Mouse (Mus musculus) limb, embryonic 12.5 days (tissue): ENCODE measurements at regions not wholly inside any gene's neighbourhood (a gene's known extent, or its start where the extent isn't known, plus 50 kb on each side); places are given as distances from the start of the nearest gene placed in this dataset.

Experiments used
- ATAC-seq: fragments of 200-750 bp; cut with Nextera tagmentation; 2 replicates; pipeline ENCODE4 v1.8.0; 2017; ENCODE audit warnings: low read depth, moderate TSS enrichment; ENCODE audit not compliant: insufficient number of reproducible peaks, insufficient read depth, low FRiP score, low TSS enrichment
- H3K27ac ChIP-seq: fragments of 300-500 bp; sonication (generic); 2 replicates; pipeline ENCODE4 v1.5.1; 2016; ENCODE audit warnings: mild to moderate bottlenecking, moderate library complexity
- H3K27me3 ChIP-seq: fragments of 300-500 bp; sonication (generic); 2 replicates; pipeline ENCODE4 v1.6.1; 2016; ENCODE audit warnings: mild to moderate bottlenecking, moderate library complexity
- H3K36me3 ChIP-seq: fragments of 300-500 bp; sonication (generic); 2 replicates; pipeline ENCODE4 v1.6.1; 2016; ENCODE audit warnings: mild to moderate bottlenecking, moderate library complexity
- H3K4me1 ChIP-seq: fragments of 300-500 bp; sonication (generic); replicated peaks from 2 replicates; pipeline ENCODE4 v1.6.1; 2016
- H3K4me2 ChIP-seq: fragments of 300-500 bp; sonication (generic); 2 replicates; pipeline ENCODE4 v1.6.1; 2016; ENCODE audit warnings: mild to moderate bottlenecking, moderate library complexity
- H3K4me3 ChIP-seq: fragments of 300-500 bp; sonication (generic); replicated peaks from 2 replicates; pipeline ENCODE4 v1.5.1; 2016; ENCODE audit warnings: mild to moderate bottlenecking
- H3K9ac ChIP-seq: fragments of 300-500 bp; sonication (generic); replicated peaks from 2 replicates; pipeline ENCODE4 v1.6.1; 2016; ENCODE audit warnings: mild to moderate bottlenecking, moderate library complexity
- H3K9me3 ChIP-seq: fragments of 300-500 bp; sonication (generic); 2 replicates; pipeline ENCODE4 v1.6.1; 2016; ENCODE audit warnings: mild to moderate bottlenecking, moderate library complexity
- WGBS: fragments of 180-500 bp; shearing (Covaris S2); methylation state at CpG from one replicate; pipeline ENCODE4 v1.1.7; 2016; 5-methylcytosine and 5-hydroxymethylcytosine counted together

GRCm38 (mm10) chr9:23115026-23115425 is 107.8 kb upstream of the Bmper start:
- H3K27ac ChIP-seq, result no peak overlapping the region
- no peaks in the 10 kb centered on the region for H3K9me3 ChIP-seq
- no peaks in the 10 kb centered on the region for H3K4me1 ChIP-seq
- H3K4me3 ChIP-seq, result no peak overlapping the region
- 81% methylated on average over 5 of the region's 5 CpGs for WGBS
- H3K27me3 ChIP-seq, result no peaks in the 10 kb centered on the region
- H3K9ac ChIP-seq, result no peak overlapping the region
- ATAC-seq, result no peak
- H3K36me3 ChIP-seq, result no peaks in the 10 kb centered on the region
- no peak overlapping the region for H3K4me2 ChIP-seq

GRCm38 (mm10) chr9:23115540-23115939 is 107.3 kb upstream of the Bmper start:
- Histone ChIP-seq H3K27ac (no peak overlapping the region), H3K9ac (no peak overlapping the region), H3K27me3 (no peaks in the 10 kb centered on the region), H3K9me3 (no peaks in the 10 kb centered on the region), H3K4me3 (no peak overlapping the region), H3K4me1 (no peaks in the 10 kb centered on the region), H3K4me2 (no peak overlapping the region), H3K36me3 (no peaks in the 10 kb centered on the region)
- no peak for ATAC-seq
- 86% methylated on average over 5 of the region's 5 CpGs for WGBS

GRCm38 (mm10) chr9:23116311-23116710 is 106.6 kb upstream of the Bmper start:
- Histone ChIP-seq H3K9ac (no peak overlapping the region), H3K4me1 (no peaks in the 10 kb centered on the region), H3K4me3 (no peak overlapping the region), H3K27ac (no peak overlapping the region), H3K36me3 (no peaks in the 10 kb centered on the region), H3K27me3 (no peaks in the 10 kb centered on the region), H3K4me2 (no peak overlapping the region), H3K9me3 (no peaks in the 10 kb centered on the region)
- WGBS, result 75% methylated on average over 1 of the region's 1 CpGs
- ATAC-seq, result no peak

GRCm38 (mm10) chr9:23119811-23120210 is 103.1 kb upstream of the Bmper start:
- 65% methylated on average over 4 of the region's 4 CpGs for WGBS
- H3K9ac ChIP-seq, result no peak overlapping the region
- ATAC-seq, result no peak
- no peak overlapping the region for H3K27ac ChIP-seq
- H3K4me3 ChIP-seq, result no peak overlapping the region
- H3K4me1 ChIP-seq, result peaks cover 9% of the 10 kb centered on the region
- no peaks in the 10 kb centered on the region for H3K36me3 ChIP-seq
- H3K9me3 ChIP-seq, result no peaks in the 10 kb centered on the region
- H3K27me3 ChIP-seq, result no peaks in the 10 kb centered on the region
- no peak overlapping the region for H3K4me2 ChIP-seq

GRCm38 (mm10) chr9:23120814-23121213 is 102.1 kb upstream of the Bmper start:
- H3K4me1 ChIP-seq, result peaks cover 13% of the 10 kb centered on the region
- no peaks in the 10 kb centered on the region for H3K27me3 ChIP-seq
- H3K27ac ChIP-seq, result no peak overlapping the region
- no peak overlapping the region for H3K4me2 ChIP-seq
- no peaks in the 10 kb centered on the region for H3K36me3 ChIP-seq
- H3K9ac ChIP-seq, result no peak overlapping the region
- H3K9me3 ChIP-seq, result no peaks in the 10 kb centered on the region
- no peak overlapping the region for H3K4me3 ChIP-seq
- WGBS, result 87% methylated on average over 2 of the region's 2 CpGs
- no peak for ATAC-seq

- WGBS, result 81% methylated on average over 5 of the region's 5 CpGs
- Histone ChIP-seq H3K9ac (no peak overlapping the region), H3K4me1 (peaks cover 29% of the 10 kb centered on the region), H3K9me3 (no peaks in the 10 kb centered on the region), H3K27me3 (no peaks in the 10 kb centered on the region; the same call in 1 of the 2 replicates), H3K36me3 (no peaks in the 10 kb centered on the region), H3K27ac (no peak overlapping the region), H3K4me2 (no peak overlapping the region), H3K4me3 (no peak overlapping the region)
- ATAC-seq, result no peak
These were observed 100.4 kb upstream of the Bmper start for GRCm38 (mm10) chr9:23122524-23122923.

GRCm38 (mm10) chr9:23123452-23123851 is 99.4 kb upstream of the Bmper start:
- Histone ChIP-seq H3K27me3 (no peaks in the 10 kb centered on the region; the same call in 1 of the 2 replicates), H3K36me3 (no peaks in the 10 kb centered on the region), H3K9ac (no peak overlapping the region), H3K9me3 (no peaks in the 10 kb centered on the region), H3K4me2 (no peak overlapping the region), H3K4me3 (no peak overlapping the region), H3K27ac (no peak overlapping the region), H3K4me1 (peaks cover 32% of the 10 kb centered on the region)
- WGBS, result 91% methylated on average over 3 of the region's 3 CpGs
- no peak for ATAC-seq

GRCm38 (mm10) chr9:23125761-23126704 is 96.8 kb upstream of the Bmper start:
- WGBS, result 46% methylated on average over 10 of the region's 10 CpGs
- Histone ChIP-seq H3K27me3 (no peaks in the 10 kb centered on the region; the same call in 1 of the 2 replicates), H3K4me1 (peaks cover 37% of the 10 kb centered on the region), H3K27ac (peak overlapping the region; percentile 47), H3K9me3 (no peaks in the 10 kb centered on the region), H3K9ac (no peak overlapping the region), H3K4me2 (peak overlapping the region; percentile 6; the same call in 1 of the 2 replicates), H3K36me3 (no peaks in the 10 kb centered on the region), H3K4me3 (no peak overlapping the region)
- peak; percentile 52; the same call in 1 of the 2 replicates for ATAC-seq

GRCm38 (mm10) chr9:23127338-23128017 is 95.4 kb upstream of the Bmper start:
- no peaks in the 10 kb centered on the region for H3K36me3 ChIP-seq
- no peaks in the 10 kb centered on the region for H3K9me3 ChIP-seq
- no peak overlapping the region for H3K4me3 ChIP-seq
- no peak overlapping the region for H3K27ac ChIP-seq
- no peaks in the 10 kb centered on the region; the same call in 1 of the 2 replicates for H3K27me3 ChIP-seq
- no peak overlapping the region for H3K9ac ChIP-seq
- no peak overlapping the region for H3K4me2 ChIP-seq
- ATAC-seq, result no peak
- 57% methylated on average over 9 of the region's 9 CpGs for WGBS
- H3K4me1 ChIP-seq, result peaks cover 37% of the 10 kb centered on the region

GRCm38 (mm10) chr9:23128018-23128369 is 94.9 kb upstream of the Bmper start:
- no peaks in the 10 kb centered on the region for H3K36me3 ChIP-seq
- H3K27me3 ChIP-seq, result no peaks in the 10 kb centered on the region; the same call in 1 of the 2 replicates
- H3K9ac ChIP-seq, result no peak overlapping the region
- H3K27ac ChIP-seq, result no peak overlapping the region
- no peak overlapping the region for H3K4me3 ChIP-seq
- H3K9me3 ChIP-seq, result no peaks in the 10 kb centered on the region
- peaks cover 37% of the 10 kb centered on the region for H3K4me1 ChIP-seq
- no peak for ATAC-seq
- H3K4me2 ChIP-seq, result no peak overlapping the region
- 62% methylated on average over 2 of the region's 2 CpGs for WGBS

- Histone ChIP-seq H3K9me3 (no peaks in the 10 kb centered on the region), H3K4me3 (no peak overlapping the region), H3K36me3 (no peaks in the 10 kb centered on the region), H3K27me3 (no peaks in the 10 kb centered on the region), H3K4me1 (peaks cover 30% of the 10 kb centered on the region), H3K27ac (peak overlapping the region; percentile 50; the same call in 1 of the 2 replicates), H3K9ac (no peak overlapping the region), H3K4me2 (no peak overlapping the region)
- ATAC-seq, result no peak
- 75% methylated on average over 2 of the region's 2 CpGs for WGBS
These were observed 88.9 kb upstream of the Bmper start for GRCm38 (mm10) chr9:23134006-23134405.
